Mouse (Mus musculus): ENCODE data around the gene Gm10666. TPM values are rescaled to one million over a fixed set of nuclear protein-coding genes. Genes with fewer than 3 reads are reported as not detected.

Gene Gm10666
- polyA plus RNA-seq (2021; fragmentation: Nextera tagmentation), result not detected in 2 replicates
- long read RNA-seq, experiment 1, result 0 reads
- long read RNA-seq, experiment 2, result 0 reads

DNA sequence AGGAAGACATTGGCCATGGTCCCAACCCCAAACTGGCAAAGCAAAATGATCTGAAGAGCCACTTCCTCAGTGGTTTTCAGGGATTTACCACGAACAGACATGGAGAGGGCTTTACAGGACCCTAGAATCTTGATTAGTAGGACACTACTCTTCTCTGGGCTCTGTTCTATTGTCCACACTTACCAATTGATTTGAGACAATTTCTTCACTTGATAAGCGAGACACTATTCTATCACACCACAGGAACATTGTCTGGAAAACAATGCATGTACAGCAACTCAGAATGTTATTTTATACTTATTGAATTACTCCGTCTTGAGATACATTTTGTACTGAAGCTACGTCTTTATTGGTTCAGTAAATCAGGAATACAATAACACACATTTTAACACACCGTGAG lies at the start of gene Gm10666:
Gene Gm10666 (minus strand): TSS at position 101 of the 400 bp plus-strand sequence.

GRCm38 (mm10) chr7:22163935-22164334 lies 29.4 kb upstream of the Gm10666 start, which contains the start of gene Vmn1r142:
Gene Vmn1r142, minus strand, starts transcription at chr7:22164035.

GRCm38 (mm10) chr7:22118145-22118544 lies 16.4 kb downstream of the Gm10666 start, which contains the start of gene Gm16451:
Gene Gm16451, minus strand, starts transcription at chr7:22118245.

Other genes starting within 250 kb of the Gm10666 start
- not detected in 2 replicates for gene Gm5891, start 213.4 kb downstream of the Gm10666 start, polyA plus RNA-seq (2021; fragmentation: Nextera tagmentation)
- not detected in 2 replicates for gene Vmn1r137, start 140.2 kb downstream of the Gm10666 start, polyA plus RNA-seq (2021; fragmentation: Nextera tagmentation)
- gene Vmn1r138, start 105.8 kb downstream of the Gm10666 start, polyA plus RNA-seq (2021; fragmentation: Nextera tagmentation), result not detected in 2 replicates
- not detected in 2 replicates for gene Gm6176, start 78.4 kb downstream of the Gm10666 start, polyA plus RNA-seq (2021; fragmentation: Nextera tagmentation)
- gene Vmn1r139, start 65.7 kb downstream of the Gm10666 start, polyA plus RNA-seq (2021; fragmentation: Nextera tagmentation), result not detected in 2 replicates
- not detected in 2 replicates for gene Gm16451, start 16.5 kb downstream of the Gm10666 start, polyA plus RNA-seq (2021; fragmentation: Nextera tagmentation)
- gene Vmn1r142, start 29.3 kb upstream of the Gm10666 start, polyA plus RNA-seq (2021; fragmentation: Nextera tagmentation), result not detected in 2 replicates
- gene Vmn1r143, start 54.6 kb upstream of the Gm10666 start, polyA plus RNA-seq (2021; fragmentation: Nextera tagmentation), result not detected in 2 replicates
- not detected in 2 replicates for gene Gm8653, start 66.5 kb upstream of the Gm10666 start, polyA plus RNA-seq (2021; fragmentation: Nextera tagmentation)
- not detected in 2 replicates for gene Gm8453, start 94.7 kb upstream of the Gm10666 start, polyA plus RNA-seq (2021; fragmentation: Nextera tagmentation)
- gene Gm4187, start 195.0 kb upstream of the Gm10666 start, polyA plus RNA-seq (2021; fragmentation: Nextera tagmentation), result not detected in 2 replicates
- gene Gm8660, start 236.3 kb upstream of the Gm10666 start, polyA plus RNA-seq (2021; fragmentation: Nextera tagmentation), result not detected in 2 replicates

Measured in left cerebral cortex, adult 6 months (tissue).